ENCODE assay signal across 8 mouse cellular contexts in the genomic region with DNA sequence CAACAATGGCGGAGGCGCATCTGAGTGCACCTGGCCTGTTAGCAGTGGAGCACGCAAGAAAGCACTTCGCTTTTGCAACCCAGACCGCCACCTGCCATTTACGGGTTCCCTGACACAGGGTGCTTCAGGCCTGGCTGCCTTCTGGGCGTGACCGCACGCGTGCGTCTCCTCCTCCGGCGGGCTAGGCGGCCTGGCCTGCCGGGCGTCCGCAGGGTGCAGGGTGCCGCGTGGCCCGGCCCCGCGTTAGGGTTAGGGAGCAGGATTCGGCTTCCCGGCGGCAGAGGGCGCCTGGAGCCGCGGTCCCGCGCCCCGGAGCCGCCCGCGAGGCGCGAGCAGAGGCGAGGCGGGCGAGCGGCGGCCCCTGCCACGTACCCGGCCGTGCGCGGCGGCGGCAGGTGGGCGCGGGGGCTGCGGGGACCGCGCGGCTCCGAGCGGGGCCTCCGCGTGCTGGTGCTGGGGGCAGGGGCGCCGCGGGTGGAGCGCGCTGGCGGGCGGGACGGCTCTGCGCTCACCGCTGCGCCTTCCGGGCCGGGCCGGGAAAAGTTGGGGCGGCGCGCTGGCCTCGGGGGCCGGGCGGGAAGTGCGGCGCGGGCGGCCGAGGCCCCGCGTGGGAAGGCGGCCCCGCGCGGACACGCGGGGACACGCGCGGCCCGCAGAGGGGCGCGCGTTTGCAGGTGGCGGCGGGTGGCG. TPM values are rescaled to one million over a fixed set of nuclear protein-coding genes. Genes with fewer than 3 reads are reported as not detected.
DNase-seq lines count a peak whose midpoint lies in the region; ATAC-seq and TF ChIP-seq lines count a peak whose summit lies in the region.

Gene Smco4 (plus strand): TSS at position 198 of the 690 bp plus-strand sequence.

- H3K4me1 ChIP-seq in CH12.LX (ENCODE audit: control insufficient read depth in 1 of 2, insufficient read depth in 2 of 2), result peaks cover 30 to 86% of the 10 kb centered on the region in 2 experiments
- peaks cover 27% of the 10 kb centered on the region for H3K4me1 ChIP-seq in forebrain, embryonic 12.5 days
- peaks cover 4% of the 10 kb centered on the region; the same call in 1 of the 2 replicates for H3K4me1 ChIP-seq in heart, postnatal 0 days (ENCODE audit: control insufficient read depth, insufficient read depth)
- peaks cover 9% of the 10 kb centered on the region; the same call in 1 of the 2 replicates for H3K4me1 ChIP-seq in lung, embryonic 14.5 days (ENCODE audit: insufficient read depth)
- H3K4me1 ChIP-seq in olfactory bulb, adult 2 months (ENCODE audit: control insufficient read depth, insufficient read depth, low read length), result 0 out of 2 replicates have a peak, but pooled peaks cover 4% of the 10 kb centered on the region

- peak within 1 kb of the TSS; percentile 96 for H3K9ac ChIP-seq in CH12.LX (ENCODE audit: insufficient read depth, low read depth)
- H3K9ac ChIP-seq in forebrain, embryonic 12.5 days, result peak within 1 kb of the TSS; percentile 90
- H3K9ac ChIP-seq in heart, postnatal 0 days (replicated peaks; ENCODE audit: low read depth, low read length), result peak within 1 kb of the TSS; percentile 85
- H3K9ac ChIP-seq in lung, embryonic 14.5 days, result peak within 1 kb of the TSS; percentile 84

- TF ChIP-seq CTCF in CH12.LX (conservative IDR thresholded peaks at IDR 0.05 in 1 of 2, IDR thresholded peaks at IDR 0.05 in 1 of 2; ENCODE audit: low read depth in 2 of 2, low read length in 2 of 2), result peak in 1 of 2 experiments; percentile 69; a peak in 2 of 4 replicates
- peak; percentile 36; the same call in 1 of the 2 replicates for TF ChIP-seq CTCF in heart, postnatal 0 days (IDR thresholded peaks at IDR 0.05; ENCODE audit: low read depth)
- TF ChIP-seq CTCF in lung, embryonic 14.5 days (IDR thresholded peaks at IDR 0.05; ENCODE audit: low read depth), result no peak; the same call in 1 of the 2 replicates
- TF ChIP-seq CTCF in olfactory bulb, adult 2 months (IDR thresholded peaks at IDR 0.05; ENCODE audit: insufficient read depth, low read depth, low read length), result peak; percentile 57

- peak; percentile 58 for TF ChIP-seq RAD21 in CH12.LX (IDR thresholded peaks at IDR 0.05; ENCODE audit: low read depth, low read length)

- ATAC-seq in forebrain, embryonic 12.5 days (ENCODE audit: low FRiP score), result peak; percentile 90
- ATAC-seq in heart, postnatal 0 days (ENCODE audit: insufficient read depth, low read depth), result peak; percentile 87
- ATAC-seq in lung, embryonic 14.5 days (ENCODE audit: insufficient read depth), result peak; percentile 89

- no peaks in the 10 kb centered on the region for H3K9me3 ChIP-seq in CH12.LX (replicated peaks; ENCODE audit: low read length)
- H3K9me3 ChIP-seq in forebrain, embryonic 12.5 days, result no peaks in the 10 kb centered on the region
- no peaks in the 10 kb centered on the region for H3K9me3 ChIP-seq in heart, postnatal 0 days (replicated peaks; ENCODE audit: control insufficient read depth, low read length)
- no peaks in the 10 kb centered on the region for H3K9me3 ChIP-seq in lung, embryonic 14.5 days (ENCODE audit: low read depth, low read length)

- DNase-seq in CH12.LX (ENCODE audit: extremely low read depth), result peak; percentile 66
- peak; percentile 46 for DNase-seq in c-Kit-positive CD71-negative TER-119-negative erythroid progenitor cells, embryonic 14.5 days (ENCODE audit: low read depth)
- peak; percentile 52 for DNase-seq in heart, postnatal 0 days (ENCODE audit: low spot score)
- DNase-seq in kidney, postnatal 25 days, result peak; percentile 79 to 91
- peak; percentile 82 for DNase-seq in lung, embryonic 14.5 days
- DNase-seq in thymus, postnatal 10 days (ENCODE audit: low spot score in 2 of 2), result peak; percentile 58 to 73

- peaks cover 0 to 13% of the 10 kb centered on the region in 2 experiments for H3K36me3 ChIP-seq in CH12.LX (replicated peaks in 1 of 2; ENCODE audit: control insufficient read depth in 1 of 2, insufficient read depth in 1 of 2, low read length in 1 of 2)
- no peaks in the 10 kb centered on the region for H3K36me3 ChIP-seq in forebrain, embryonic 12.5 days (replicated peaks)
- H3K36me3 ChIP-seq in heart, postnatal 0 days (replicated peaks; ENCODE audit: control insufficient read depth, insufficient read depth, low read length), result no peaks in the 10 kb centered on the region
- no peaks in the 10 kb centered on the region for H3K36me3 ChIP-seq in lung, embryonic 14.5 days (ENCODE audit: insufficient read depth)

- under 1% methylated on average over 60 of the region's 101 CpGs for WGBS in forebrain, embryonic 12.5 days
- under 1% methylated on average over 95 of the region's 101 CpGs for whole genome bisulfite sequencing in heart, postnatal 0 days
- WGBS in lung, embryonic 14.5 days, result under 1% methylated on average over 67 of the region's 101 CpGs
- 3% methylated on average over 95 of the region's 101 CpGs for WGBS in olfactory bulb, adult 2 months

- peak within 1 kb of the TSS; percentile 79 to 86 (median 83) for H3K4me3 ChIP-seq in CH12.LX (replicated peaks in 1 of 3; ENCODE audit: low read depth in 2 of 3, low read length in 2 of 3, poor library complexity in 1 of 3)
- peak within 1 kb of the TSS; percentile 81 for H3K4me3 ChIP-seq in forebrain, embryonic 12.5 days (replicated peaks)
- H3K4me3 ChIP-seq in heart, postnatal 0 days (ENCODE audit: low read depth, low read length), result peak within 1 kb of the TSS; percentile 85
- H3K4me3 ChIP-seq in lung, embryonic 14.5 days (ENCODE audit: low read depth, low read length), result peak within 1 kb of the TSS; percentile 79
- H3K4me3 ChIP-seq in olfactory bulb, adult 2 months (ENCODE audit: insufficient read depth, low read depth, low read length), result peak within 1 kb of the TSS; percentile 78

- peak within 1 kb of the TSS; percentile 68 for H3K27ac ChIP-seq in CH12.LX (ENCODE audit: insufficient read depth, low read depth)
- H3K27ac ChIP-seq in forebrain, embryonic 12.5 days, result peak within 1 kb of the TSS; percentile 60
- H3K27ac ChIP-seq in heart, postnatal 0 days (ENCODE audit: low read depth), result peak within 1 kb of the TSS; percentile 72
- H3K27ac ChIP-seq in lung, embryonic 14.5 days (ENCODE audit: low read depth), result peak within 1 kb of the TSS; percentile 70; the same call in 1 of the 2 replicates
- H3K27ac ChIP-seq in olfactory bulb, adult 2 months (ENCODE audit: insufficient read depth, low read depth, low read length), result no peak within 1 kb of the TSS

- peak; percentile 59 for TF ChIP-seq POLR2A in CH12.LX (IDR thresholded peaks at IDR 0.05; ENCODE audit: low read depth, low read length)
- no peak for TF ChIP-seq POLR2A in olfactory bulb, adult 2 months (IDR thresholded peaks at IDR 0.05; ENCODE audit: insufficient read depth, low read depth, low read length)

- H3K4me2 ChIP-seq in CH12.LX (ENCODE audit: insufficient read depth, low read depth, poor library complexity, severe bottlenecking), result peak within 1 kb of the TSS; percentile 73
- H3K4me2 ChIP-seq in forebrain, embryonic 12.5 days, result peak within 1 kb of the TSS; percentile 88
- H3K4me2 ChIP-seq in heart, postnatal 0 days (ENCODE audit: low read depth, low read length), result peak within 1 kb of the TSS; percentile 99
- peak within 1 kb of the TSS; percentile 85 for H3K4me2 ChIP-seq in lung, embryonic 14.5 days

- no peak for TF ChIP-seq EP300 in CH12.LX (IDR thresholded peaks at IDR 0.05; ENCODE audit: low read length)
- TF ChIP-seq EP300 in heart, postnatal 0 days (IDR thresholded peaks at IDR 0.05; ENCODE audit: low read depth), result no peak

- peaks cover 30% of the 10 kb centered on the region for H3K79me2 ChIP-seq in CH12.LX (replicated peaks; ENCODE audit: control insufficient read depth, extremely low read depth, insufficient read depth, poor library complexity, severe bottlenecking)

- H3K27me3 ChIP-seq in CH12.LX (replicated peaks), result no peaks in the 10 kb centered on the region
- H3K27me3 ChIP-seq in forebrain, embryonic 12.5 days, result no peaks in the 10 kb centered on the region
- no peaks in the 10 kb centered on the region for H3K27me3 ChIP-seq in heart, postnatal 0 days (ENCODE audit: control insufficient read depth, insufficient read depth, low read length)
- H3K27me3 ChIP-seq in lung, embryonic 14.5 days (ENCODE audit: insufficient read depth, low read length), result no peaks in the 10 kb centered on the region

- dilution Hi-C loops in CH12.LX (cut with MboI; ENCODE audit: extremely low pct_ligation_motif_present, extremely low pct_unique_long_range_greater_than_20kb, low sequenced_read_pairs), result no loop called here

- in situ Hi-C loops in CH12.LX (cut with MboI; ENCODE audit: low pct_ligation_motif_present, low pct_unique_long_range_greater_than_20kb, low sequenced_read_pairs), result no loop called here

TF ChIP-seq in CH12.LX, 34 proteins besides CTCF, POLR2A, EP300 and RAD21 (continues in another document):
- TF ChIP-seq TCF12 (IDR thresholded peaks at IDR 0.05; ENCODE audit: low read depth, low read length) (peak; percentile 72), NELFE (IDR thresholded peaks at IDR 0.05; ENCODE audit: low read depth, low read length) (peak; percentile 56), TBP (conservative IDR thresholded peaks at IDR 0.05; ENCODE audit: low read depth, low read length) (no peak), BHLHE40 (IDR thresholded peaks at IDR 0.05; ENCODE audit: low read depth, low read length) (peak; percentile 89), RCOR1 (conservative IDR thresholded peaks at IDR 0.05; ENCODE audit: low read depth, low read length) (0 out of 2 replicates have a peak, but pooled peaks have one; percentile 16), MEF2A (IDR thresholded peaks at IDR 0.05; ENCODE audit: borderline replicate concordance, low read depth, low read length) (peak; percentile 65; the same call in 1 of the 2 replicates), USF1 (IDR thresholded peaks at IDR 0.05; ENCODE audit: low read depth, low read length) (no peak), E2F4 (IDR thresholded peaks at IDR 0.05; ENCODE audit: insufficient replicate concordance, low read depth, low read length) (no peak), MXI1 (IDR thresholded peaks at IDR 0.05; ENCODE audit: low read depth, low read length) (peak; percentile 79; the same call in 1 of the 2 replicates), SMC3 (IDR thresholded peaks at IDR 0.05; ENCODE audit: low read depth, low read length) (peak; percentile 74), IRF4 (IDR thresholded peaks at IDR 0.05; ENCODE audit: low read depth, low read length) (peak; percentile 49; the same call in 1 of the 2 replicates), MAX (IDR thresholded peaks at IDR 0.05; ENCODE audit: low read length) (peak; percentile 80)

RNA-seq across cellular contexts. Expression of gene Smco4, which starts in this region (rescaled TPM):
- total RNA-seq in CH12.LX (2012; rRNA removed) (46.2 and 49.6 TPM in 2 replicates), CH12.LX (2014; rRNA removed) (24.8 and 26.9 TPM in 2 replicates)
- 64.4 and 65.6 TPM in 2 replicates for polyA plus RNA-seq in CH12.LX (2012; ENCODE audit: insufficient read length, low read depth)
- polyA plus RNA-seq in forebrain, embryonic 12.5 days (2016; fragmentation: Nextera tagmentation; extraction: Ambion mirVana), result 1.7 and 2.6 TPM in 2 replicates
- total RNA-seq in heart, postnatal 0 days (2014; rRNA removed; ENCODE audit: low replicate concordance), result 6.0 and 11.5 TPM in 2 replicates
- 1.2 and 1.3 TPM in 2 replicates for polyA plus RNA-seq in heart, postnatal 0 days (2015; fragmentation: Nextera tagmentation; extraction: Ambion mirVana)
- polyA plus RNA-seq in lung, embryonic 14.5 days (2014; fragmentation: Nextera tagmentation; extraction: Ambion mirVana), result 3.9 and 5.3 TPM in 2 replicates
- polyA plus RNA-seq in olfactory bulb, adult 2 months (2012; ENCODE audit: insufficient read depth, insufficient read length, low replicate concordance, missing spikeins), result not detected in 2 replicates

Comparison
In these comparisons a context has a peak if more than half of its experiments do, and no peak if none do; other contexts are left out.
1. RNA of gene Smco4 (polyA plus RNA-seq): 64.4 to 65.6 TPM in CH12.LX; 3.9 to 5.3 TPM in lung, embryonic 14.5 days, 1.7 to 2.6 TPM in forebrain, embryonic 12.5 days, 1.2 to 1.3 TPM in heart, postnatal 0 days and not detected in olfactory bulb, adult 2 months; every median in the first group is over 10 times any median in the second.
2. Peak in every context shown above with its lines, with median percentiles within 50 percentile points of each other: DNase-seq, H3K4me2 ChIP-seq, H3K4me3 ChIP-seq, H3K9ac ChIP-seq and ATAC-seq.